Mouse (Mus musculus) liver, embryonic 13.5 days (tissue): ENCODE data around the gene Efcab3. TPM values are rescaled to one million over a fixed set of nuclear protein-coding genes. Genes with fewer than 3 reads are reported as not detected.
A peak's percentile ranks its signal among the peaks of the same experiment; 100 is the strongest.

Source experiments
- ATAC-seq: fragments of 200-750 bp; cut with Nextera tagmentation; 2 replicates; pipeline ENCODE4 v1.8.0; 2017; ENCODE audit warnings: low read depth, mild to moderate bottlenecking, moderate number of reproducible peaks, moderate library complexity
- DNase-seq: peaks from one replicate; pipeline ENCODE4 v3.0.0; 2022
- H3K27ac ChIP-seq: fragments of 300-500 bp; sonication (generic); 2 replicates; pipeline ENCODE4 v1.5.1; 2015; ENCODE audit warnings: moderate library complexity, mild to moderate bottlenecking, inconsistent platforms
- H3K27me3 ChIP-seq: fragments of 300-500 bp; sonication (generic); 2 replicates; pipeline ENCODE4 v1.6.1; 2015; ENCODE audit warnings: mild to moderate bottlenecking, inconsistent platforms
- H3K36me3 ChIP-seq: fragments of 300-500 bp; sonication (generic); 2 replicates; pipeline ENCODE4 v1.6.1; 2015; ENCODE audit warnings: mild to moderate bottlenecking, inconsistent platforms
- H3K4me1 ChIP-seq: fragments of 300-500 bp; sonication (generic); replicated peaks from 2 replicates; pipeline ENCODE4 v1.6.1; 2015; ENCODE audit warnings: inconsistent platforms
- H3K4me2 ChIP-seq: fragments of 300-500 bp; sonication (generic); 2 replicates; pipeline ENCODE4 v1.6.1; 2015; ENCODE audit warnings: inconsistent platforms, mild to moderate bottlenecking, moderate library complexity
- H3K4me3 ChIP-seq: fragments of 300-500 bp; sonication (generic); replicated peaks from 2 replicates; pipeline ENCODE4 v1.5.1; 2015; ENCODE audit warnings: mild to moderate bottlenecking, inconsistent platforms
- H3K9ac ChIP-seq: fragments of 300-500 bp; sonication (generic); 2 replicates; pipeline ENCODE4 v1.6.1; 2015; ENCODE audit warnings: mild to moderate bottlenecking, inconsistent platforms
- H3K9me3 ChIP-seq: fragments of 300-500 bp; sonication (generic); replicated peaks from 2 replicates; pipeline ENCODE4 v1.6.1; 2016; ENCODE audit warnings: inconsistent platforms
- WGBS: fragments of 180-500 bp; shearing (Covaris S2); methylation state at CpG from one replicate; pipeline ENCODE4 v1.1.7; 2015; ENCODE audit not compliant: insufficient replicate concordance; 5-methylcytosine and 5-hydroxymethylcytosine counted together
- polyA plus RNA-seq: library from polyadenylated mRNA; unstranded; fragments of >200 nt; fragmentation: Nextera tagmentation; extraction: Ambion mirVana; gene quantifications from 2 replicates; pipeline ENCODE4 v1.2.1, GENCODE M21; 2015

Efcab3 gene
- polyA plus RNA-seq, 1 experiment from 2014 or later = 0.17 TPM

- ATAC-seq (no peak), DNase-seq (no peak)
- Histone ChIP-seq H3K4me2 (no peak overlapping the region), H3K27me3 (no peaks in the 10 kb centered on the region), H3K36me3 (no peaks in the 10 kb centered on the region), H3K4me1 (peaks cover 63% of the 10 kb centered on the region), H3K9ac (no peak overlapping the region), H3K27ac (peak overlapping the region; percentile 67), H3K4me3 (no peak overlapping the region), H3K9me3 (no peaks in the 10 kb centered on the region)
- 38% methylated on average over 3 of the region's 3 CpGs for whole genome bisulfite sequencing
These were observed 86.0 kb downstream of the Efcab3 start for GRCm38 (mm10) chr11:105149353-105149752.

- H3K9ac ChIP-seq = 0 out of 2 replicates have a peak overlapping the region, but pooled peaks have one; percentile 8
- no peak for ATAC-seq
- no peak for DNase-seq
- no peak overlapping the region for H3K4me3 ChIP-seq
- H3K27ac ChIP-seq = peak overlapping the region; percentile 97
- H3K4me1 ChIP-seq = peaks cover 63% of the 10 kb centered on the region
- H3K4me2 ChIP-seq = no peak overlapping the region
- no peaks in the 10 kb centered on the region for H3K9me3 ChIP-seq
- H3K36me3 ChIP-seq = no peaks in the 10 kb centered on the region
- H3K27me3 ChIP-seq = no peaks in the 10 kb centered on the region
- WGBS = 47% methylated on average over 1 of the region's 1 CpGs
These were observed 86.4 kb downstream of the Efcab3 start for GRCm38 (mm10) chr11:105149766-105150165.

- no peaks in the 10 kb centered on the region for H3K27me3 ChIP-seq
- DNase-seq (no peak), ATAC-seq (no peak)
- peaks cover 62% of the 10 kb centered on the region for H3K4me1 ChIP-seq
- H3K4me3 ChIP-seq = no peak overlapping the region
- H3K9me3 ChIP-seq = no peaks in the 10 kb centered on the region
- H3K36me3 ChIP-seq = no peaks in the 10 kb centered on the region
- WGBS = 57% methylated on average over 4 of the region's 4 CpGs
- H3K27ac ChIP-seq = peak overlapping the region; percentile 97
- H3K4me2 ChIP-seq = 0 out of 2 replicates have a peak overlapping the region, but pooled peaks have one; percentile 52
- peak overlapping the region; percentile 62; the same call in 1 of the 2 replicates for H3K9ac ChIP-seq
These were observed 87.3 kb downstream of the Efcab3 start for GRCm38 (mm10) chr11:105150691-105151090.

- no peaks in the 10 kb centered on the region for H3K27me3 ChIP-seq
- DNase-seq = no peak
- H3K36me3 ChIP-seq = no peaks in the 10 kb centered on the region
- H3K9ac ChIP-seq = peak overlapping the region; percentile 62
- no peak for ATAC-seq
- H3K4me2 ChIP-seq = peak overlapping the region; percentile 52
- peaks cover 69% of the 10 kb centered on the region for H3K4me1 ChIP-seq
- WGBS = 16% methylated on average over 18 of the region's 19 CpGs
- H3K4me3 ChIP-seq = no peak overlapping the region
- no peaks in the 10 kb centered on the region for H3K9me3 ChIP-seq
- H3K27ac ChIP-seq = peak overlapping the region; percentile 97
These were observed 88.0 kb downstream of the Efcab3 start for GRCm38 (mm10) chr11:105151226-105152016.

- H3K4me3 ChIP-seq = no peak overlapping the region
- H3K27me3 ChIP-seq = no peaks in the 10 kb centered on the region
- H3K4me2 ChIP-seq = peak overlapping the region; percentile 52
- H3K9ac ChIP-seq = peak overlapping the region; percentile 62
- WGBS = 20% methylated on average over 1 of the region's 4 CpGs
- no peak for DNase-seq
- no peaks in the 10 kb centered on the region for H3K9me3 ChIP-seq
- no peaks in the 10 kb centered on the region for H3K36me3 ChIP-seq
- no peak for ATAC-seq
- peaks cover 74% of the 10 kb centered on the region for H3K4me1 ChIP-seq
- H3K27ac ChIP-seq = peak overlapping the region; percentile 97
These were observed 88.6 kb downstream of the Efcab3 start for GRCm38 (mm10) chr11:105152017-105152300.

DNA sequence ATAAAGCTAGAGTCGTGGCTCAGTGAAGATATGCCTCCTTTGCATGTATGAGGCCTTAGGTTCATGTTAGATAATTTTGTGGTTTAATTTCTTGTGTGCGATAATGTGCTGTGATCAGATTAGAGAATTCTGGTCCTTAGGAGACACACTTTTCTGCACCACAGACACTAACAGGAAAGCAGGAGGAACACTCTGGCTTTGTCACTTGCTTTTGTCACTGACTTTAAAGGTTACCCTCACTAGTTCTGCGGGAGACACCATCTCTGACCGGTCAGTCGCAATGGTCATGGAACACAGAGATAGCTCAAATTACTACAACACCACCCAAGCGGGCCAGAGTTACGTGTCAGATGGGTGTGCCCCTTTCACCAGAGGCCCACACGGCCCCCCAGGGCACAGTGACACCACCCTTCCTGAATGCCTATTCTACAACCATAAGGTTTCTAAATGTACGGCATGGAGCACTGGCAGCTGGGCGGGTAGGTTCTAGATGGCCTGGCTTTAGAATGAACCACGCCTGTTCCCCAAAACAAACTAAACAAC, 89.0 kb downstream of the Efcab3 start:
- WGBS = 19% methylated on average over 11 of the region's 11 CpGs
- Histone ChIP-seq H3K9ac (peak overlapping the region; percentile 60), H3K27me3 (no peaks in the 10 kb centered on the region), H3K4me1 (peaks cover 79% of the 10 kb centered on the region), H3K9me3 (no peaks in the 10 kb centered on the region), H3K36me3 (no peaks in the 10 kb centered on the region), H3K4me2 (peak overlapping the region; percentile 69), H3K4me3 (peak overlapping the region; percentile 39), H3K27ac (peak overlapping the region; percentile 97)
- peak; percentile 81 for DNase-seq
- peak; percentile 89 for ATAC-seq

GRCm38 (mm10) chr11:105153068-105153833, 89.9 kb downstream of the Efcab3 start:
- WGBS = 22% methylated on average over 12 of the region's 12 CpGs
- Histone ChIP-seq H3K27ac (peak overlapping the region; percentile 97), H3K4me2 (peak overlapping the region; percentile 69), H3K4me1 (peaks cover 87% of the 10 kb centered on the region), H3K9ac (peak overlapping the region; percentile 60), H3K27me3 (no peaks in the 10 kb centered on the region), H3K36me3 (no peaks in the 10 kb centered on the region), H3K9me3 (no peaks in the 10 kb centered on the region), H3K4me3 (peak overlapping the region; percentile 39)
- ATAC-seq (peak; percentile 82), DNase-seq (peak; percentile 65)

DNA sequence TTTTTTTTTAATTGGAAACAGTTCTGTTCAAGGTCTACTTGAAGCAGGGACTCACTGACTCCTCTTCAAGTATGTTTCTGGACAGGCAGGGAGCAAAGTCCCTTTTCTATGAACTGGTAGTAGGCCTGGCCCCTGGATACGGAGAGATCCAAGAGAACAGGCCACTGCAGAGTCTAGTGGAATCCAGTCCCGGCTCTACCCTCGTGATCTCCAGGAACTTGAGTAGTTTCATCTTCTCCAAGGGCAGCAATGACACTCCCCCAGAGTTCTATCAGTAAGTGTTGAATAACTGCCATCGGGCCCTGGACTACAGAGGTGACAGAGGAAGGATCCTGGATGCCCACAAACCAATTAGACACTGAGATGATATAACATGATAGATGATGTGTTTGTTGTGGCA, 92.5 kb downstream of the Efcab3 start:
- H3K4me3 ChIP-seq = no peak overlapping the region
- H3K4me2 ChIP-seq = no peak overlapping the region
- H3K9ac ChIP-seq = no peak overlapping the region
- peaks cover 88% of the 10 kb centered on the region for H3K4me1 ChIP-seq
- H3K36me3 ChIP-seq = no peaks in the 10 kb centered on the region
- WGBS = 56% methylated on average over 4 of the region's 4 CpGs
- no peaks in the 10 kb centered on the region for H3K9me3 ChIP-seq
- peak overlapping the region; percentile 80 for H3K27ac ChIP-seq
- ATAC-seq (no peak), DNase-seq (no peak)
- no peaks in the 10 kb centered on the region for H3K27me3 ChIP-seq

GRCm38 (mm10) chr11:105156748-105157267, 93.4 kb downstream of the Efcab3 start:
- Histone ChIP-seq H3K9ac (peak overlapping the region; percentile 59), H3K4me3 (peak overlapping the region; percentile 52), H3K36me3 (no peaks in the 10 kb centered on the region), H3K27me3 (no peaks in the 10 kb centered on the region), H3K4me1 (peaks cover 79% of the 10 kb centered on the region), H3K27ac (peak overlapping the region; percentile 80), H3K9me3 (no peaks in the 10 kb centered on the region), H3K4me2 (peak overlapping the region; percentile 58)
- DNase-seq (no peak), ATAC-seq (no peak)
- whole genome bisulfite sequencing = 45% methylated on average over 19 of the region's 19 CpGs

GRCm38 (mm10) chr11:105158047-105158446, 94.7 kb downstream of the Efcab3 start:
- H3K27ac ChIP-seq = peak overlapping the region; percentile 80
- peak overlapping the region; percentile 41; the same call in 1 of the 2 replicates for H3K9ac ChIP-seq
- no peaks in the 10 kb centered on the region for H3K36me3 ChIP-seq
- DNase-seq = no peak
- no peak for ATAC-seq
- H3K4me2 ChIP-seq = peak overlapping the region; percentile 58
- H3K27me3 ChIP-seq = no peaks in the 10 kb centered on the region
- peak overlapping the region; percentile 52 for H3K4me3 ChIP-seq
- H3K9me3 ChIP-seq = no peaks in the 10 kb centered on the region
- peaks cover 68% of the 10 kb centered on the region for H3K4me1 ChIP-seq

- DNase-seq (no peak), ATAC-seq (no peak)
- peaks cover 5% of the 10 kb centered on the region; the same call in 1 of the 2 replicates for H3K36me3 ChIP-seq
- peaks cover 5% of the 10 kb centered on the region for H3K9me3 ChIP-seq
- 59% methylated on average over 6 of the region's 6 CpGs for WGBS
- H3K27ac ChIP-seq = no peak overlapping the region
- H3K27me3 ChIP-seq = peaks cover 5% of the 10 kb centered on the region
- no peak overlapping the region for H3K4me3 ChIP-seq
- H3K9ac ChIP-seq = no peak overlapping the region
- H3K4me2 ChIP-seq = no peak overlapping the region
- peaks cover 51% of the 10 kb centered on the region for H3K4me1 ChIP-seq
These were observed 96.4 kb downstream of the Efcab3 start for GRCm38 (mm10) chr11:105159673-105160360.
